Mouse (Mus musculus) heart, postnatal 36 days (tissue): ENCODE measurements around the gene Phtf1. TPM values are rescaled to one million over a fixed set of nuclear protein-coding genes. Genes with fewer than 3 reads are reported as not detected.

Experiments
- DNase-seq, 2 experiments: peaks; one replicate each; pipeline ENCODE4 v3.0.0; 2021 to 2022
- intact Hi-C: fragments of 180-260 bp; cut with DNase I; formaldehyde crosslinking; loops from one replicate; pipeline ENCODE4 v1.15.1; 2025
- total RNA-seq, 2 experiments: library from RNA; stranded (reverse); gene quantifications; 2 replicates each; pipeline ENCODE4 v1.2.3; 2021

Phtf1 gene
- total RNA-seq, 2 experiments from 2014 or later = 7.3 to 7.6 TPM

DNA sequence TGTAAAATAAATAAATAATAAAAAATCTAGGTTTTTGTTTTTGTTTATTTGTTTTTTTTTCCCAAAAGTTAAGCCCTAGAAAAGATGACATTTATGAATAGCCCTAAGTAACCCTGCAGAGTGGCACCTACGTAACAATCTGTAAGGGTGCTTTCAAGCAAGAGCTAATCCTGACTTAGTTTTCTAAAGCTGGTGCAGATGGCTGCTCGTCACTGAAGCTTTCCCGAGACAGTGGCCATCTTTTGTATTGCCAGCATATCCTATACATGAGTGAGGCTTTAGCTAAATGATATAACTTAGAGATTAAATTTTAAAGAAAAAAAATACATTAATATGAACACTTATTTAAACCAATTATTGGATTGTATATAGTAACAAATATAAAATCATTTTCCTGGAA, 50.0 kb downstream of the Phtf1 start:
- DNase-seq = no peak
- intact Hi-C loops = loop anchor here (5.0 kb wide), 1 partner anchor 424 kb away; no protein-coding TSS in a partner anchor

DNA sequence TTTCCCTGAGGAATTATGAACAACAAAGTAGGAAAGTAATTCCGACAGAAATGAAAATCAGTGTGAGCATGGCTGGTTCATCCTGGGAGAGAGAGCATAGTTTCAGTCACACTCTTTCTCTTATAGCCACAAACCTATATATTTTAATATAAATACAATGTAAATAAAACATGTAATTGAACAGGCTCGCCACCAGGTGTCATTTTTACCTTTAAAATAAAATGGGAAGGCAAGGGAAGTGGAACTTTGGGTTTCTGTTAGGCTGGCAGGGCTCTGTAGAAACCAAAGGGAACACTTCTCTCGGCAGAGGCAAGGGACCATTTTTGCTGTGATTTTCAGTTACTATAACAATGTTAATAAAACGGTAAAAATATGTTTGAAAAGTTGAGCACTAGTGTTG, 51.5 kb downstream of the Phtf1 start:
- intact Hi-C loops = loop anchor here (5.0 kb wide), 1 partner anchor 423 kb away; no protein-coding TSS in a partner anchor
- DNase-seq = no peak

DNA sequence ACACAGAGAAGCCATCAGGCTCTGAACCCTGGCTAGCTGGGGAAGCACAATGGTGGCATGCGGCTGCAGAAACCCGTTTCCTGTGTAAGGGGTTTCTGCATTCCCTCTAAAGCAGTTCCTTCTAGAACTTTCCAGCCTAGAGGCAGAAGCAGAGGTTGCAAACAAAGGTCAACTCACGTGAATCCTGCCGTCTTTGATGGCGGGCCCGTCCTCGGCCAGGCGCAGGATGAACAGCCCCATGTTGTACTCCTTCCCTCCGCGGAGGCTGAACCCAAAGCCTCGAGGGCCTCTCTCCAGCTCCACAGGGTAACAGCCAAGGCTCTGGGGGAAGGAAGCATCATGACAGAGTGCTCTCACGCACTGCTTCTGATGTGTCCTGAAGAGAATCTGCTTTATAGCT, 52.2 kb downstream of the Phtf1 start:
- no peak for DNase-seq

DNA sequence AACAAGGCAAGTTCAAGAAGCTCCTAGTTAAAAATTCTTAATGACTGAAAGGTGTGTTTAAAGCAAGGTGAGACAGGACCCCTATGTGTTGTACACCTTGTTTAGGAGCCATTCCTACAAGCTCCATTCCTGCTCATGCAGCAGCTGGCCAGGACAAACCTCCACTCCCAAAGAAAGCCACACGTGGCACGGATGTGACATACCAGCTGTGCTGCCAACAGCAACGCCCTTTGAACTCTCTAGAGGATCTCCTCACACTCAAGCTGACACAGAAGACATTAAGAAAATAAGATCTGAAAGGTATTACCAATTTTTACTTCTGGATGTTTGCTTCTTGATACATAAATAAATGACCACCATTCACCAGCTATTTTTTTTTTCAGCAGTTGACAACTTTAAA, 59.0 kb downstream of the Phtf1 start:
- intact Hi-C loops = no loop called here
- no peak for DNase-seq

More for the DNA sequence above, 52.2 kb downstream of the Phtf1 start:
- intact Hi-C loops = loop anchor here (5.0 kb wide), 1 partner anchor 82 kb away; no protein-coding TSS in a partner anchor

DNA sequence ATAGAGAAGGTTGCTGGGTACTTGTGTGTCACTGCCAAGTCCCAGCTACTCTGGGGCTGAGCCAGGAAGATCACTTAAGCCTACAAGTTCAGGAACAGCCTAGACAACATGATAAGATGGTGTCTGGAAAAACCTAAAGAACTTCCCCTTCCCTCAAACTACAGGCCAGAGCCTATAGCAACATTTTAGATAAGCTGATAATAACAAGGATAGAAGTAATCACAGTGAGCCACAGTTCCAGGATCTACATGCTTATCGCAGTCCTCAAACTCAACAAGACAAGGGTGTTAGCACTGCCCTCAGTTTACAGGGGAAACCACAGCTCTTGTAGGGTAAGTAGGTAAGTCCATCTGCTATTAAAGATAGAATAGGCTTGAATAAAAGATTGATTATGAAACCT, 64.2 kb downstream of the Phtf1 start:
- DNase-seq = no peak
- intact Hi-C loops = no loop called here

DNA sequence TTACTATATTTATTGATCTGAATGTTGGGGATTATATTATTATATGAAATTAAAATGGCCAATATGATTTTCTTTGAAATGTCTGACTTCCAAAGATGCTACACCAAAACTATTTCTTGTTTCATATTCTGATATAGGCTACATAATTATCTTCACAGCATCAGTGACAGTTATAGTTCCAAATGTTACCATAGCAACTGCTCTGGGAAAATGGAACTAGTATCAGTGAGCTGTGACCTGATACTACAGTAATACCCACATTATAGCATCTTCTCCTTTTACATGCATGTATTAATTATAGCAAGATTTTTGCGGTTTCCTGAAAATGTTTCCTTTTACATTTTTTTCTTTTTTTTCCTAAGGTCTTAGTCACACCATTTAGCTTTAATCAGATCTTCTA, 64.8 kb downstream of the Phtf1 start:
- DNase-seq = no peak
- intact Hi-C loops = no loop called here

DNA sequence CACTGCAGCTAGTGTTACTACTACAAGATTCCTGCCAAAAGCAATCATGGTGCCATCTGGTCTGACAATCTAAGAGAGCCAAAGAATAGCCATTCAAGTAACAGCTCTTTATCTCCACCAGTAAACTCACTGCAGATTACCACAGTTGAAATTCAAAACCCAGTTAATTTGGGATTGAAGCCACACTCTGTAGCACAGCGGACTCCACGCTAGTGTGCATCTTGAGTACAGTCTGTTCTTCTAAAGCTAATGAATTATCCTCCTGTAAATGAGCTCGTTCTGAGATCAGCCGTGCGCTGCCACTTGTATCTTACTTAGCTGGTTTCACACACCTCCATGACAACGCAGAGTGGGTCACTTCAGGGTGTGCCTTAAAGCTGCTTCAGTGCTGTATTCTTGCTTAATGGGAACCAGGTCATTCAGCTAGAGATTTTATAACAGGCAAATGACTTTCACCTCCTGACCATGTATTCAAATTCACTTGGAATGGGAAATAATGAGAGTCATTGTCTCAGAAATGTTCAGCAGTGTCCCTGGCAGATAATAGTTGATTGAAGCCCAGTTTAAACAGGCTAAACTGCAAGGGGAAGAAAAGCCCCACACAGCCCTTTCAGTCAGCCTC, 91.2 kb downstream of the Phtf1 start:
- DNase-seq = no peak
- intact Hi-C loops = no loop called here

DNA sequence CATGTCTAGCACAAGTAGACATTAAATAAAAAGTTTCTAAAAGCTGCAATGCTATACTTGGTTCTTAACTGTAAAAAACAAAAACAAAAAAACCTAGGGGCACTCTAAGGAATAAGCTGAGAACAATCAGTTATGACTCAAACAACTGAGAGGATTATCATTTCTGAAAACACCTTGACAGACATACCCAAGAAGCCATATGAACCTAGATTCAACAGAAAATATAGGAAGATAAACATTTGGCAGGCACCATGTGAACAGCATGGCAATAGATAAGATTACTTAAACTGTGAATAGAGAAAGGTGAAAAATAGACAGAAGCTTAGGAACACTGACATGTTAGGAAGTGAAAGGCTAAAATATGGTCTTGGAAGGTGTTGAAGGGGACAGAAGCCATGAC, 101.5 kb downstream of the Phtf1 start:
- intact Hi-C loops = no loop called here

More for the DNA sequence above, 101.5 kb downstream of the Phtf1 start:
- no peak for DNase-seq

Other genes with a start within 250 kb of the Phtf1 start
- 1 to 10 TPM; 5.2 to 6.0 TPM for gene Olfml3, start 230.1 kb upstream of the Phtf1 start, total RNA-seq
- gene Gm10964, start 228.7 kb upstream of the Phtf1 start, total RNA-seq = not detected
- 100 to 1,000 TPM; 100 to 114 TPM for gene Hipk1, start 176.5 kb upstream of the Phtf1 start, total RNA-seq
- gene Dclre1b, start 158.7 kb upstream of the Phtf1 start, total RNA-seq = 1 to 10 TPM; 6.5 to 9.2 TPM
- gene Ap4b1, start 158.6 kb upstream of the Phtf1 start, total RNA-seq = 10 to 100 TPM; 12.4 to 14.0 TPM
- gene Gm43064, start 158.5 kb upstream of the Phtf1 start, total RNA-seq = not detected
- gene Bcl2l15, start 135.5 kb upstream of the Phtf1 start, total RNA-seq = not detected
- gene Ptpn22, start 108.3 kb upstream of the Phtf1 start, total RNA-seq = under 1 TPM; 0.61 to 0.62 TPM
- 1 to 10 TPM; 8.6 to 9.0 TPM for gene Rsbn1, start 54.0 kb upstream of the Phtf1 start, total RNA-seq